Mouse (Mus musculus) T-helper 1 cell (primary cell): Measurements from ENCODE around the gene Igf1r.

ENCODE experiments used
- in situ Hi-C: fragments of 300-600 bp; cut with MboI, MseI; formaldehyde crosslinking; loops from one replicate; pipeline ENCODE4 v1.15.1; 2025; ENCODE audit warnings: high pct_unique_total_duplicates

Gene Igf1r

DNA sequence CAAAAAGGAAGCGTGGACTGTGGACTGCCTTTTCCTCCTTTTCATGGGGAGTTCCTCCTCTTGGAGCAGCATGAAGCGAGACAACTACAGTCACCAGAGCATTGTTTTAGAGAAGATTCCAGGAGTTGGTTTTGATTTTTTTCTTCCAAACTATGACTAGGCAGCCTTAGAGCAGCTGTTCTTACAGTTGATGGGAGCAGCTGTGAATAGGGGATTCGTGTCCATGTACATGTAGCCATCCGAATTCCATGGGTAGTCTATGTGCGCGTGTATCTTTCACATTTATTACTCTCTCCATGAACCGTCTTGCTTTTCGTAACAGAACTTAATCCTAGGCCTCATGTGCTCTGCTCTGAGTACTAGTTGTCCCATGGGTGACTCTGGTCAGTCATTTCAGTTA, 199.8 kb downstream of the Igf1r start:
- in situ Hi-C loops: no loop called here

DNA sequence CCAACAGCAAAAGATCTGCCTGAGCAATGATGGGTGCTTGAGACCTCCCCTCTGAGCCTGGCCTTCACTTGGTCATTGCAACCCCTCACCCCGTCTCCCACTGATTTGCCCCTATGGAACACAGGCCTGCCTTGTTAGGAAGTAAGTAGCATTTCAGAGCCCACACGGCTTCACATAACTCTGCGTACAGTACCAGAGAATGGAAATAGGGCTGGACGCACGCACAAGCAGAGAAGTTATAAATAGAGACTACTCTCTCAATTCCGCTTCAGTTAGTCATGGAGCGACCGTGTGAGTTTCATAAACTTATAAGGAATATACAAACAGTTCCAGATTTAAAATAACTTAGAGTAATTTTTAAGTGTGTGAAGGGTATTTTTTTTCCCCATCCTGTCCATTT, 200.6 kb downstream of the Igf1r start:
- in situ Hi-C loops: no loop called here

DNA sequence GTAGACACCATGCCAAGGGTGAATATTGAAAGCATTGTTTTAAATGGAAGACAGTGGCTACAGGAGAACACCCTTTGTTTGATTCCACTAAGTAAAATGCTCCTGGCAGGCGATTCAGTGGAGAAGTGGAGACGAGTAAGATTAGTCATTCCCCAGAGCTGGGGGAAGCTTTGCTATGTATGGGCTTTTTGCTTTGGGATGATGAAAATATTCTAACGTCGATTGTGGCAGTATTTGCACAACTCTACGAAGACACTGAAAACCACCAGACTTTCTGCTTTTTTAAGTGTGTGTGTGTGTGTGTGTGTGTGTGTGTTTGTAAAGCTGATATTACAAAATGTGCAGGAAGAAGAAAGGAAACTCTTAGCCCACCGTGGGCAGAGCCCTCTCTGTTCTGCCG, 202.0 kb downstream of the Igf1r start:
- in situ Hi-C loops: no loop called here

DNA sequence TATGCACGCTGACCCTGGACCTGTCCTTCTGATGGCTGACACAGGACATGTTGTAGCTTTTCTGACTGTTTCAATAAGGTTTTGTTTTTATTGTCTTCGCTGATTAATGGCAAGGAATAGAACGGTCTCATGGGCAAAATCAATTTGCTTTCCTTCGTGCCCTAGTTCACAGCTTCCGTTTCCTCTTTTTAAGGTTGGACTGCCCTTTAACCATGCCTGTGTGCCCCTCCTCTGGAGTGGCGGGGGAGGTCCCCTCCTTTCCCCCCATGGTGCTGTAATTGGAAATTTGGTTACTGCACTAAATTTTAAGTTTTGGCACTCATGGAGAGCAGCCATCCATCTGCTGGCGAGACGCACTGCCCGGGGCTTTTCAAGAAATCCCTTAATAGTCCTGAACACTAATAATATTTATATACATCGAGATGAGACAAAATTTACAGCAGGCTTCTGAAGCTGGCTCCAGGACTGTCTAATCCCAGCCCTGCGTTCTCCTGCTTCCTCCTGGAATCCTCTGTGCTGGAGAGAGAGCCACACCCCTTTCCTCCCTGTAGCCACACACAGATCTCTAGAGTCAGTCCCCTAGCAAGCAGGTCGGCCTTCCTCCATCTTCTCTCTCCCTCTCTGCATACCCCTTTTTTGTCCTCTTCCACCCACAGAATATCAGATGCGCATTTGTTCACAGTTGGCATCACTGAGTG, 207.6 kb downstream of the Igf1r start:
- in situ Hi-C loops: no loop called here

DNA sequence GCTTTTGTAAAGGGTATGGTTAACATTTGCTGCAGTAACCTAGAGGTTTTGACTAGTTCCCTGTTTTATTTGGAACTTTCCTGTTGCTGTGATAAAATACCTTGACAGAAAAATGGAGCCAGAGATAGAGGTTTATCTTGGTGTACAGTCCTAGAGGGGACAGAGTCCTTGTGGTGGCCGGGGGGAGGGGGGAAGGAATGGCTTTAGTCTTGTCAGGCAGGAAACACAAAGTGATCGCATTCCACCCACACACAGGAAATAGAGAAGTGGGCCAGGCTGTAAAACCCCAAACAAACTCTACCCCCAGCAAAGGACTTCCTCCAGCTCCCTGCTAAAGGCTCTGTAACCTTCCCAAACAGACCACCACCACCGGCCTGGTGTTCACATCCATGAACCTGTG, 211.4 kb downstream of the Igf1r start:
- in situ Hi-C loops: no loop called here

DNA sequence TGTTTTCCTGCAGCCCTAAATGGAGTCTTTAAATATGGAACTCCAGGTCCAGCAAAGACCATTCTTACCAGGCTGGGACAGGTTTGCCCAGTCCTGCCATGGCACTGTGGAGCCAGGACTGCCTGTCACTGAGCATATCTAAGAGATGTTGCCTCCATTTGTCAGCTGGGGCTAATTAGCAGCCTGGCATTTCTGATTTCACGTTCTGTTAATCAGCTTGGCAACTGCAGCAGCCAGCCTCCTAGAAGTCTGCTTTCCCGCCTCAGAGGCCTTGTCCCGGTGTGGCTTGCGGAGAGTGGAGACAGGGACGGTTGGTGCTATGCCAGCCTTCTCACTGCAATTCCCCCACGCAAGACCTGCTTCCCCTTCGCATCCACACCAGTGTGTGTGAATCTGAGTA, 220.1 kb downstream of the Igf1r start:
- in situ Hi-C loops: no loop called here

DNA sequence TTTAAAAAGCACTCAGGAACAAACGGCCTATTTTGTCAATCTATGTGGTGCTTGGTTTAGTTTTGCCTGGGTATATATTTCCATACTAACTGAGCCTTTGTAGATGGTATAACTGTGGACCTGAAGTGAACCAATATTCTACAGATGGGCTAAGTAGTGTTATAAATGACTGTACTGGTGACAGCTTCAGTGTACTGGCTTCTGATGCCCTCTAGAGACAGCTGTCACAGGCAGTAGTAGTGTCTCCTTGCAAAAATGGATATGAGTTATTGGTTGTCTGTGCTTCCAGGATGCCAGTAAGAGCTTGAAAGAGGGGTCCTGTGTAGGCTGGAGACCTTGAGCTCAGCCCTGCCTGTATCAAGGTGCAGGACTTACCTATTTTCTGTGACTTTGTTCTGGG, 227.0 kb downstream of the Igf1r start:
- in situ Hi-C loops: no loop called here

DNA sequence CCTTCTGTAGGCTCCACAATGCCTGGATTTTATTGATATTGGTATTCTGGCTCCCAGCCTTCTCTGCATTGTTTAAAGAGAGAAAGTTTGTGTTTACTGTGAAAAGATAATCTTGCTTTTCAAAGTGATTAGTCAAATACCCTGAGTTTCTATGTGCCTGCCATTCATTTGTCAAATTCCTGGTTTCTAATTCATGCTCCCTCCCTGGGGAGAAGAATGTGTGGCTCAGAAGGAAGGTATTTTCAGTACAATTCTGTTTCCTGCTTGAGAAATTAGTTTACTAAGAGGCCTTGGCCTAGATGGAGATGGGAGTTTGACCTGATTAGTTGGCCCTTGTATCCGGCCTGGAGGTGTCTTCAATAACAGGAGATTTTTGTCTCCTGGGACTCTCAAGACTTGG, 228.5 kb downstream of the Igf1r start:
- in situ Hi-C loops: no loop called here

DNA sequence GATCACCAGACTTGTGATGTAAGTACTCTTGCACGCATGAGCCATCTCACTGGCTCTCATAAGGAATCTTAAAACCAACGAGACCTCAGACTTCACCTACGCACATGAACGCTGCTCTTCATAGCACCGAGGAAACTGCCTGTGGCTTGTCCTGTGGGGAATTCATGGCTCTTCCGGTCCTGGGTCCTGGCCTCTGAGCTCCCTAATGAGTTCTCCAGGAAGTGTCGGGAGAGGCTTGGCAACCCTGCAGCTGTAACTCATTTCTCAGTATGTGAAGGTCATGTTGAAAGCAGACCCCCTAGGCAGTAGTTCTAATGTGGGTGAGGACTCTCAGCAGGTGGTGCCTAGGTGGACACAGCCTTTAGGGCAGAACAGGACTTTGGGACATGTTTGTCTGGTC, 229.4 kb downstream of the Igf1r start:
- in situ Hi-C loops: no loop called here

DNA sequence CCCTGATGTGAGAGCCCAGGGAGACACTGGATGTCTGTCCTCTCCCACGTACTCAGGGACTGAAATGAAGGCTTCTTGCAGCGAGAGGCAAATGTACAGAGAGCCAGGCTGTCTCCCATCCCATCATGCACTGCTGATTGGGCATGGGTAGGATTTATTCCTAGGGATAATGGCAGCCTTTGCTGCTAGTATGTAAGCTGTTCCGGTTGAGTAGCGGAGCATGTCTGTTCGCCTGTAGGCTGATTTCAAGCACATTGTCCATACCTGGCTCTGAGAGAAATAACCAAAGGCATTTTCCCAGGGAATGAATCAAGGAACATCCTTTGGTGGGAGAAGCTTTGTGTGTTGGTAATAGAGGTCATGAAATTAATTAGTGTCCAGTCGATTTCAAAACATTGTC, 230.1 kb downstream of the Igf1r start:
- in situ Hi-C loops: no loop called here

DNA sequence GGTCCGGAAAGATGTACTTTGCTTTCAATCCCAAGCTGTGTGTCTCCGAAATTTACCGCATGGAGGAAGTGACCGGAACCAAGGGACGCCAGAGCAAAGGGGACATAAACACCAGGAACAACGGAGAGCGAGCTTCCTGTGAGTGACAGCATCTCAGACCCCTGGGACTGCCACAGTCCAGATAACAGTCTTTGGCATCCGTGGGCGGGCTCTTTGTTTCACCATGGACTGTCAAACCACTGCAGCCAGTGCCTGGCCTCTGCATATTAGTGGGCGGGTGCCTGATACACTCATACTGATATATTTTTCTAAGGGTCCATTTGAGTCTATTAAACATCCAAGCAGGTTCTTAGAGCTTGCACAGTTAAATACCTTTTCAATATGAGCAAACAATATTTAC, 230.8 kb downstream of the Igf1r start:
- in situ Hi-C loops: no loop called here

DNA sequence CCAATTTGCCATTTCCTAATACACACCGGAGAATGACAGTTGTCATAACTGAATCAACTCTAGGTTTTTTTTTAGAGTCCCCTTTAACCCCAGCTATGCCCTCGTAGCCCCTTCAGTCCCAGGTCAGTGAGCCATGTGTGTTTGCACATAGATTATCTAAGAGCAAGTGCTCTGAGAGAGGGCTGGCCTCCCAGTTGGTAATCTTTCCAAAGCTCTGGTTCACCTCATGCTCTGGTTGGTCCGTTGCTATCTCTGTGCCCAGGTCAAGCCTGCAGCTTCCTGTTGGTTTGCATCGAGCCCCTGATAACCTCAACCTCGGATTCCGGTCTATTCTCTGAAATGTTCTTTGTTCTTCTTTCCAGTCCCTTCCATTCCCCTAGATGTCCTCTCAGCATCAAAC, 236.6 kb downstream of the Igf1r start:
- in situ Hi-C loops: no loop called here

DNA sequence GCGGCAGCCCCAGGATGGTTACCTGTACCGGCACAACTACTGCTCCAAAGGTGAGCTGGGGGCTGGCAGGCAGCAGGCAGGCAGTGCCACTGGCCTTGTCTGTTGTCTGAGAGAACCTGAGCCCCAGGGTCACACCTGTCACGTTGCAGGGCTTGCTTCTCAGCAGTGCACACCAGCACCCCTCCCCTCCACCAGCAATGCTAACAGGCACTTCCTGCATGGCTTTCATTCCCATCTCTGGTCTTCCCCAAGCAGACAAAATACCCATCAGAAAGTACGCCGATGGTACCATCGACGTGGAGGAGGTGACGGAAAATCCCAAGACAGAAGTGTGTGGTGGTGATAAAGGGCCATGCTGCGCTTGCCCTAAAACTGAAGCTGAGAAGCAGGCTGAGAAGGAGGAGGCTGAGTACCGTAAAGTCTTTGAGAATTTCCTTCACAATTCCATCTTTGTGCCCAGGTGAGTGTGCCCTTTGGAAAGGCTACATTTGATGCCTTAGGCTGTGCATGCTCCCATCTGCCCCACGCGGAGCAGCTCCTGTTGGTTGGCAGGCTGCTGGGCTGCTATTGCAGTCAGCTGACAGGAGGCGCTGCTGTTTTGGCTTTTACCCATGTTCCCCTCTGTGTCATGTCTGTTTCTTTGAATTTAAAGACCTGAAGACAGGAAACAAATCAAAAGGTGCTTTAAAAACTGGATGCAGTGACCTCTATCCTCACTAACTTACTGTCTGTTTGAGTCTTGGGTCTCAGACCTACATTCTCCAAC, 237.2 kb downstream of the Igf1r start:
- in situ Hi-C loops: no loop called here

DNA sequence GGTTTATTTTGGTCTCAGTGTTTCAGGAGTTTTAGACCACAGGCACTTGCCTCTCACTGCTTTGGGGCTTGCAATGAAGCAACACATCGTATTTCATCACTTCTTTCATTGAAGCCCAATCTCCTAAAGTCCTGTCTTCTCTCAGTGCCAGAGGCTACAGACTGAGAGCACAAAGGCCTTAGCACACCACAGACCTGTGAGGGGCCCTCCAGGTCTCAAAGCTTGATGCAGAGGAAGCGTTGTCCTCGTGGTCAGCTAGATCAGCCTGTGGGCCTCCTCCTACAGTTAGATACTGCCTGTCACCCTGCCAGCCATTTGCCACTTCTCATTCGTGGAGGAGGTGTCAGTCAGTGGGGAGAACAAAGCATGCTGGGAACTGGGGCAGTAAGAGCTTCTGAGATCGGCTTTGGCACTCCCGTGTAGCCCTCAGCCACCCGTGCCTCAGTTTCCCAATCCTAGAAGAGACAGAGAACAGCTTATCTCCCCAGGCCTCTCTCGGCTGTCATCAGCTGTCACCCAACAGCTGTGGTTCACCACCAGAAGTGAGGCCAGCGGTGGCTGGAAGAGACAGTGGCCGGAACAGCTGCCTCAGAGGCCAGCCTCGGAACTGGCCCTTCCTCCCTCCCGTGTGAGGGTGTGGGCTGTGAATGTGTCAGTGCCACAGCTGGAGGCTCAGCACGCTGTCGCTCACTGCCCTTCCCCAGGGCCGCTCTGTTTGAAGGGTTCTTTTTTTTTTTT, 241.5 kb downstream of the Igf1r start:
- in situ Hi-C loops: no loop called here

DNA sequence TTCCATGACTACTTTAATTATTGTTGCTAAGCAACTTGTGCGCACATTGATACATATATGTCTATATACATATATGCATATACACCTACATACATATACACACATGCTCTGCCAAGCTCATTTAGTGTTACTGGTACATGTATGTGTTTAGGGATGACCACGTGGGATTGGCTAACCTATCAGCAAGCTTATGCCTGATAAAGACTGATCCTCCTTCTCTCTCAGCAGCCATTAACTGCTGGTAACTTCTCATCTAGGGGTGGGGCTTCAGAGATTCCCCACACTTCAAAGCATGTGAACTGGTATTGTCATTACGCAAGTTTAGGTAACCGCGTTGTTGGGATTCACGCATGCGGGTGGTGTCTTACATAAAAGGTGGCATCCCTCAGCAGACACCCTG, 247.0 kb downstream of the Igf1r start:
- in situ Hi-C loops: no loop called here

DNA sequence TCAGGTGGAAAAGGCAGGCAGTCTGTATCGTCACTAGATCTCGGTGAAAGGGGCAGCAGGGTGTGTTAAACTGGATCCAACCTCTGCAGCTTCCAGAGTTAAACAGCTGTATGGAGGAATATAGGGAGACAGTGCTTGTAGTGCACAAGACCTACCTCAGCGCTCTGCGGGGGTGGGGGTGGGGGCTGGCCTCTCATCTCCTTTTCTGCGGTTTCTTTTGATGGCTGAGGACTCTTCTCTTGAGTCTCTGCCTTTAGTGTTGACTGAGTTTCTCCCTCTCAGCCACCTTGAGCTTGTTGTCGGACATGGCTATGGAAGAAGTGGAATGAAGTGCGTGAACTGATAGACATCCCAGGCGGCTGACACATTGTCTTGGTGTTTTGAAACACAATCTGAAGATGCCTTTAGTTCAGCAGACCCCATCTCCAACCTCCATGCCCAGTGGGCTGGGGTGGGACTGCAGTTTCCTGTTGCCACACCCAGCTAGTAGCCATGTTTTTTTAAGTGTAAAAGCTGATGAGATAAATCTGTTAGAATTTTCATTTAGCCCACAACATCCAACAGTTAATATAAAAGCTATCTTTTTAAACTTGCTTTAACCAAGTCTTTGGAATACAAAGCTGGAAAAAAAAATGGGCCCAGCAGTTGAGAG, 253.3 kb downstream of the Igf1r start:
- in situ Hi-C loops: no loop called here

DNA sequence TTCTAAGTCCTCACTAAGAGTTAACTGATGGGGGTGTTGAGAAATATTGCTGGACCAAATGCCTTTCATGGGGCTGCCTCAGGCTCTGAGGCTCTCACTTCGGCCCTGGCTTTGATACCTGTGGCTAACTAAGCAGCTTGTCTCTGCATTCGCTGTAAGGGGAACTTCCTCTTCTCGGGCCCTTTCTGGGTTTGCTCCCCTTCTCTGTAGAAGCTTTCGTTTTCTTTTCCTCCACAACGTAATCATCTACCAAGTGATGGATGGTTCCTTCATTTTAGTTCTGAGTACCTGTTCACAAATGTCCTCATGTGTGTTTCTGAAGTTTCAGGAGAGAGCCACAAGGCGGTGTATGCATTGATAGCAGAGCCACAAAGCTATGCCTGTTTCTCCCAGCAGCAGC, 256.4 kb downstream of the Igf1r start:
- in situ Hi-C loops: no loop called here

DNA sequence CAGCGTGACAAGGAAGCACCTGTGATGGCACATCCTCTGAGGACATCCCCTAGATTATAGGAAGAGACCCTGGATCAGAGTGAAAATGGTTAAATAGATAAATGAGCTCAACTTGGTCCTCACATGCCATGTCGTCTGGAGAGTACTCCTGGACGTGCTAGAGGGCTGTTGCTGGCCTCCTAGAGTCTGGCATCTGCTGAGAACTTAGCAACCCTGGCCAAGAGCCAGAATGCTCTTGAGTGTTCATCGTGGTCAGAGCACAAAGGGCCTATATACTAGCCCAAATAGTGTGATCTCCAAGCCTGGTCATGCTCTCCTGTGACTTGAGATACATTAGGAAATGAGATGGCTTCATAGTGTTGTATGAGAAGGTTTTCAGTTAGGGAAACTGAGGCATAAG, 257.8 kb downstream of the Igf1r start:
- in situ Hi-C loops: no loop called here

DNA sequence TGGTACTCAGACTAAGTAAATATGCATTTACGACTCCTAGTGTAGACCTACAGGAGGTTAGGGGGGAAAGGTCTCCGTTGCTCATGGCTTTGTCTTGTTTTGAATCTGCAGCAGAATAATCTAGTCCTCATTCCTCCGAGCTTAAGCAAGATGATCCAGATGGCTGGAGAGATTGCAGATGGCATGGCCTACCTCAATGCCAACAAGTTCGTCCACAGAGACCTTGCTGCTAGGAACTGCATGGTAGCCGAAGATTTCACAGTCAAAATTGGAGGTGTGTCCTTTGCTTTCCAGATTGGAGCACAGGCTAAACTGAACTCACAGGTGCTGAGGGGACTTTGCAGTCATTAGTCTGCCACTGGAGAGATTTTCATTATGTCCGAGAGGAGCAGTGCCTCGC, 259.3 kb downstream of the Igf1r start:
- in situ Hi-C loops: no loop called here

DNA sequence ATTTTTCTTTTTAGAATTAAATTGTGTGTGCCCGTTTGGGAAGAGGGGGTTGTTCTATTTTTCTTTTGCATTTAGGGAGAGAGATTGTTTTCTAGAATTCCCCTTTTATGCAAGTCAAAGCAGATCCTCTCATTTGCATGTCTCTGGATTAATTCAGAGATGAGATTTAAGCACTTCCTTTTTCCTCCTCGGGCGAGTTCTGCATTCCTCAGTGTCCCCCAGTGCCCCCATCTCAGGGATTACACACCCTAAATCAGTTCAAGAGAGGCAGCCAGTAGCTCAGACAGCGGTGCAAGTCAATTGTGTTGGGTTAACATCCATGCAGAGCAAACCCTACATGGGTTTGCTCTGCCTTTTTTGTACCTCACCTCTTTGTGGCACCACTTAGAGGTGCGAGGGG, 261.2 kb downstream of the Igf1r start:
- in situ Hi-C loops: no loop called here

DNA sequence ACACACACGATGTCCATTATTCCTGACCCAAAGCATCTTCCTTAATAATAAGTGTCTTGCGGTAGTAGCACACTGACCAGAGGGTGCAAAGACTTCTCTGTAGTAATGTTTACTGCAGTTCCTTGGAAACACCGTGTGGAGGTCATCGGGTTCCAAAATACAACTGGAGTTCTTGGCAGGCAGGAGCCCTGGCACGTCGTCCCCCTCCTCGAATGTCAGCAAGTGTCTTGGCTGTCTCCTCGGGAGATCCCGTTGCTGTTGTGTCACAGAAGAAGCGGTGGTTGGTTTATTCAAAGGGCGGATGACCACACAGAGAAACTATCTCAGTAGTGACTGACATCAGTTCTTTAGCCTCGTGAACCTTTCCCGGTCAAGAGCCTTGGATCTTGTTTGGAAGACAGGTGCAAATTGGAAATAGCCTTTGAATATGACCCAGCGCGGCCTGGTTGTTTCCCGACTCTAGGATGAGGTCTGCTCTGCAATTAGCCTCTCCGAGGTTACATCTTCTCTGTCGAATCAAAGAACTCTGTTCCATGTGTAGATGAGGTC, 263.0 kb downstream of the Igf1r start:
- in situ Hi-C loops: no loop called here

DNA sequence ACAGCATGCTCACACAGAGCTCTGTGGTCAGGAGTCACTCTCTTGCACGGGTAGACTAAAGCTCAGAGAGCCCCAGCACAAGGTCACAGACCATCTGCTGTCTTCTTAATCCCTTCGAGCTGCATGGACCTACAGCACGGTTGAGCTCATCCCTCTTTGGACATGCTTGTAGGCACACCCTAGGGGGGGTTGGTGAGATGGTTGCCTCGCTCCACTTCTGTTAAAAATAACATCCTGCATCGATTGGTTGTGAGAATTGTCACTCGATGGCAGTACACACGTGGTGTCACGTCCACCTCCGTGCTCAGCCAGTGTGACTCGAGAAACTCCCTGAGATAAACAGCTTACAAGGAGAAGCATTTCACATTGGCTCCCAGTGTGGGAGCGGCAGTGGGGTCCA, 266.3 kb downstream of the Igf1r start:
- in situ Hi-C loops: no loop called here
